ENCODE assay signal across 17 mouse cellular contexts in genomic region chrX:52159621-52160020, GRCm38 (mm10). TPM values are rescaled to one million over a fixed set of nuclear protein-coding genes. Genes with fewer than 3 reads are reported as not detected.
"Had no signal": no experiment of that assay in that cellular context is flagged by ENCODE, and none has a peak within 500 bp of the region (broad histone marks: within the 10 kb centered on the region; RNA-seq: fewer than 3 reads in every experiment).

No protein-coding gene starts in this region.

- H3K9ac ChIP-seq: lung, embryonic 15.5 days; midbrain, embryonic 13.5 days; midbrain, embryonic 15.5 days; neural tube, embryonic 12.5 days; stomach, embryonic 15.5 days had no signal

- H3K27me3 ChIP-seq: lung, embryonic 15.5 days; neural tube, embryonic 12.5 days had no signal

- H3K4me3 ChIP-seq: lung, embryonic 15.5 days; megakaryocyte, embryonic 14.5 days; midbrain, embryonic 13.5 days; midbrain, embryonic 15.5 days; neural tube, embryonic 12.5 days; stomach, embryonic 15.5 days had no signal

- ATAC-seq: lung, postnatal 0 days; midbrain, embryonic 13.5 days; midbrain, embryonic 15.5 days had no signal

- DNase-seq: lung, adult 2 months; lung, postnatal 14 days; lung, postnatal 36 days; right cerebral cortex, postnatal 14 days; thymus, adult 2 months; thymus, postnatal 25 days; thymus, postnatal 4 days had no signal

- H3K27ac ChIP-seq: lung, embryonic 15.5 days; macrophage; midbrain, embryonic 13.5 days; midbrain, embryonic 15.5 days; neural tube, embryonic 12.5 days; stomach, embryonic 15.5 days; stomach, postnatal 0 days had no signal

- H3K36me3 ChIP-seq: lung, embryonic 15.5 days; midbrain, embryonic 13.5 days; midbrain, embryonic 15.5 days; neural tube, embryonic 12.5 days; stomach, embryonic 15.5 days had no signal

- H3K4me2 ChIP-seq: lung, embryonic 15.5 days; midbrain, embryonic 11.5 days; midbrain, embryonic 13.5 days; midbrain, embryonic 15.5 days; neural tube, embryonic 12.5 days; stomach, embryonic 15.5 days had no signal

- H3K4me1 ChIP-seq: neural tube, embryonic 12.5 days; stomach, embryonic 15.5 days had no signal

- H3K9me3 ChIP-seq: lung, embryonic 15.5 days; midbrain, embryonic 13.5 days; midbrain, embryonic 15.5 days; neural tube, embryonic 12.5 days; stomach, embryonic 15.5 days had no signal

RNA-seq across cellular contexts. Expression of gene Gpc4, which starts 5.4 kb away (rescaled TPM):
- polyA plus RNA-seq: macrophage had no signal
